Mouse (Mus musculus): ENCODE measurements at regions not wholly inside any gene's neighbourhood (a gene's known extent, or its start where the extent isn't known, plus 50 kb on each side); places are given as distances from the start of the nearest gene placed in this dataset.
A peak's percentile ranks its signal among the peaks of the same experiment; 100 is the strongest.

DNA sequence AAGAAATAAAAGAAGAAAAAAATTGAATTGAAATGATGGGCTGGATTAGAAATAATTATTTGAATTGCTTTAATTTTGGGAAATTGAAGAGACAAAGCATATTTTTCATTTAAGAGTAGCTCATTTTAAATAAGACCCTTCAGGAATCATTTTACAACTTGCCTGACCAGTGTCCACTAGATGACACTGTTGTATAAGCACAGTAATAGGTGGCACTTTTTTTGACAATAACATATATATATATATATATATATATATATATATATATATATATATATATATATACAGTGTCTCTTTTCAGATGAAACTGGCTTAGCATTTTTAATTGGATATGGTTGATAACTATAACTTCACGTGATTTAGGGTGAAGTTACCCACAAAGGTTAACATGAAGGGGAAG is 106.9 kb upstream of the Snx7 start:
- TF ChIP-seq CTCF (IDR thresholded peaks at IDR 0.05; ENCODE audit: low read depth) (peak; percentile 44), EP300 (IDR thresholded peaks at IDR 0.05; ENCODE audit: low read depth) (no peak)
